Mouse (Mus musculus) spleen, postnatal 36 days (tissue): ENCODE data around the gene Gm20929.
"Not testable (repeated sequence)": the region's sequence is repeated elsewhere in the genome, so short reads cannot be mapped to it uniquely, and the experiment has no call there.

ENCODE experiments used
- DNase-seq, 2 experiments: peaks; one replicate each; pipeline ENCODE4 v3.0.0; 2022; ENCODE audit warnings: low spot score in 2 of 2, mixed read lengths in 1 of 2

Gm20929 gene

GRCm38 (mm10) chrY:53843649-53844048 lies at the start of gene Gm20929:
Gene Gm20929 (plus strand): TSS chrY:53843949.
- not testable (repeated sequence) for DNase-seq
